Comparison of ENCODE assay signal across 29 mouse cellular contexts in the genomic region with DNA sequence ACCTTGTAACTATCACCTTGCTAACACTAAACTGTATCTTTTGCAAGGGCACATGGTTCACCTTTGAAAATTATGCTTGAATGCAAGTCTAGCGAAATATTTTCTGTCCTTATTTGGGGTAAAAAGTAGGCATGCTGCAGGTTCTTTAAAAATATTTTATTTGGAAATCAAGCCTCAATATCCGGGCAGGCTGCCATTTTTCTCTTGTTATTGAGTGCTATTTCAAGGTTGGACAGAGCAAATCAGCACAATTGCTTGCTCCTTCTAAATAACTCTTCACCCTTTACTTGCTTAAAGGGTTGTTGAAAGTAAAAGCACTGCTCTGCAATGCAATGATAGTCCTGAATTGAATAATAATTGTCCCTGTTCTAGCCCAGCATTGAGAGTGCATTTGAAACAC.
DNase-seq lines count a peak whose midpoint lies in the region; ATAC-seq lines count a peak whose summit lies in the region.
"Had no signal": no experiment of that assay in that cellular context is flagged by ENCODE, and none has a peak within 500 bp of the region (broad histone marks: within the 10 kb centered on the region; RNA-seq: fewer than 3 reads in every experiment).

No protein-coding gene starts in this region.

- 0 out of 2 replicates have a peak, but pooled peaks have one; percentile 23 for ATAC-seq in lung, embryonic 16.5 days (ENCODE audit: low read depth)
- ATAC-seq: CD4-positive, CD25-positive, alpha-beta regulatory T cell, adult 4 months; forebrain, embryonic 14.5 days; inflammation-experienced regulatory T-cells, adult 6 months; midbrain, embryonic 15.5 days had no signal

- 50% methylated on average over 2 of the region's 2 CpGs for WGBS in lung, embryonic 16.5 days

- no peak overlapping the region for H3K9ac ChIP-seq in lung, embryonic 16.5 days (ENCODE audit: low read length)
- H3K9ac ChIP-seq: heart, embryonic 13.5 days; hindbrain, embryonic 15.5 days; kidney, embryonic 15.5 days; limb, embryonic 15.5 days; liver, embryonic 13.5 days; midbrain, embryonic 15.5 days; neural tube, embryonic 15.5 days had no signal

- no peaks in the 10 kb centered on the region for H3K9me3 ChIP-seq in lung, embryonic 16.5 days (ENCODE audit: control insufficient read depth, low read length)
- H3K9me3 ChIP-seq: heart, embryonic 13.5 days; hindbrain, embryonic 10.5 days; hindbrain, embryonic 15.5 days; kidney, embryonic 15.5 days; limb, embryonic 15.5 days; liver, embryonic 13.5 days; midbrain, embryonic 10.5 days; midbrain, embryonic 15.5 days; neural tube, embryonic 15.5 days had no signal

- H3K27ac ChIP-seq in lung, embryonic 16.5 days (ENCODE audit: low read length), result no peak overlapping the region
- H3K27ac ChIP-seq: gastrocnemius, adult 2 months; heart, embryonic 13.5 days; hindbrain, embryonic 10.5 days; hindbrain, embryonic 15.5 days; kidney, embryonic 15.5 days; layer of hippocampus, adult 2 months; limb, embryonic 15.5 days; liver, embryonic 13.5 days; midbrain, embryonic 10.5 days; midbrain, embryonic 15.5 days; neural tube, embryonic 15.5 days had no signal

- H3K4me2 ChIP-seq in lung, embryonic 16.5 days (ENCODE audit: low read depth, low read length), result no peak overlapping the region
- H3K4me2 ChIP-seq: heart, embryonic 13.5 days; hindbrain, embryonic 15.5 days; kidney, embryonic 15.5 days; limb, embryonic 15.5 days; liver, embryonic 13.5 days; midbrain, embryonic 15.5 days; neural tube, embryonic 15.5 days had no signal

- H3K4me1 ChIP-seq in lung, embryonic 16.5 days (replicated peaks; ENCODE audit: control insufficient read depth, insufficient read depth, low read length), result no peaks in the 10 kb centered on the region; the same call in 1 of the 2 replicates
- H3K4me1 ChIP-seq: heart, embryonic 13.5 days; hindbrain, embryonic 15.5 days; kidney, embryonic 15.5 days; limb, embryonic 15.5 days; liver, embryonic 13.5 days; midbrain, embryonic 10.5 days; midbrain, embryonic 15.5 days; neural tube, embryonic 15.5 days had no signal

- no peaks in the 10 kb centered on the region for H3K36me3 ChIP-seq in lung, embryonic 16.5 days (ENCODE audit: control insufficient read depth, insufficient read depth, low read length)
- H3K36me3 ChIP-seq: heart, embryonic 13.5 days; hindbrain, embryonic 10.5 days; hindbrain, embryonic 15.5 days; kidney, embryonic 15.5 days; limb, embryonic 15.5 days; liver, embryonic 13.5 days; midbrain, embryonic 10.5 days; midbrain, embryonic 15.5 days; neural tube, embryonic 15.5 days had no signal

- peak; percentile 2 to 3 for DNase-seq in cerebellum, postnatal 10 days
- DNase-seq in cerebellum, adult 11 months, result no peak
- DNase-seq in lung, adult 18-20 months, result no peak
- peak; percentile 3 for DNase-seq in adipocyte (ENCODE audit: low spot score)
- DNase-seq in brain, adult 2 months (ENCODE audit: low read depth, low spot score), result peak; percentile 40
- no peak for DNase-seq in left cerebral cortex, adult 18-20 months (ENCODE audit: low spot score in 2 of 2)
- DNase-seq: cerebellum, adult 18-20 months; cerebellum, postnatal 14 days; gastrocnemius, adult 2 months; kidney, adult 18-20 months; kidney, postnatal 36 days; liver, embryonic 13.5 days; lung, adult 2 months; right cerebral cortex, adult 18-20 months; spleen, adult 18-20 months; thymus, postnatal 14 days had no signal

- no peaks in the 10 kb centered on the region for H3K27me3 ChIP-seq in lung, embryonic 16.5 days (ENCODE audit: control insufficient read depth, insufficient read depth, low read depth, low read length)
- H3K27me3 ChIP-seq: heart, embryonic 13.5 days; hindbrain, embryonic 15.5 days; kidney, embryonic 15.5 days; limb, embryonic 15.5 days; liver, embryonic 13.5 days; midbrain, embryonic 15.5 days; neural tube, embryonic 15.5 days had no signal

- H3K4me3 ChIP-seq in lung, embryonic 16.5 days (ENCODE audit: low read length), result no peak overlapping the region
- H3K4me3 ChIP-seq: gastrocnemius, adult 2 months; heart, embryonic 13.5 days; hindbrain, embryonic 10.5 days; hindbrain, embryonic 15.5 days; kidney, embryonic 15.5 days; layer of hippocampus, adult 2 months; limb, embryonic 15.5 days; liver, embryonic 13.5 days; midbrain, embryonic 10.5 days; midbrain, embryonic 15.5 days; neural tube, embryonic 15.5 days had no signal

Comparison
In these comparisons a context has a peak if more than half of its experiments do, and no peak if none do; other contexts are left out.
1. DNase-seq: peak in cerebellum, postnatal 10 days (2 of 2), adipocyte (single experiment) and brain, adult 2 months (single experiment); none in cerebellum, adult 11 months (single experiment), lung, adult 18-20 months (0 of 2) and left cerebral cortex, adult 18-20 months (0 of 2).